Mouse (Mus musculus): ENCODE measurements at regions not wholly inside any gene's neighbourhood (a gene's known extent, or its start where the extent isn't known, plus 50 kb on each side); places are given as distances from the start of the nearest gene placed in this dataset.

GRCm38 (mm10) chr4:131577571-131577970 lies 260.5 kb downstream of the Ptpru start:
- no peak for TF ChIP-seq FLI1 (IDR thresholded peaks at IDR 0.05; ENCODE audit: low read length)
- TF ChIP-seq GATA1 (IDR thresholded peaks at IDR 0.05; ENCODE audit: borderline replicate concordance, low read length): no peak
- Histone ChIP-seq H3K27me3 (replicated peaks) (no peaks in the 10 kb centered on the region), H3K4me1 (no peaks in the 10 kb centered on the region), H3K9me3 (no peaks in the 10 kb centered on the region), H3K4me3 (replicated peaks) (no peak overlapping the region), H3K36me3 (replicated peaks; ENCODE audit: low read length) (no peaks in the 10 kb centered on the region)

DNA sequence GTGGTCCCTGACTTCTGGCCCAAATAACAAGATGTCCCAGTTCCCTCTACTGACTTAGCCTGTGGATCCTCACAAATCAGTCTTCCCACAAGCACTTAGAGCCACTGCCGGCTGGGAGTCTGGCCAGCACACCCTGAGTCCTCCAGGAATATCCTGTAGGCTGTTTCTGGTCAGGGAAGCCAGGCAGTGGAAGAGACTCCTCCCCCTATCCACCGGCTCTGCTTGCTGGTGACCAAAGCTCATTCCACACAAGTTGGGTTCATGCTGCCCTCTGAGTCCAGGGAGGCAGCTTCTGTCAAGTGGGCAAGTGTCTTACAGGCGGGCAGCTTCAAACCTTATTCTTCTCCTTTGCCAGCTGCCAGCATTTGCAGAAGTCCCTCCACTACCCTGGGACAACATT lies 252.1 kb downstream of the Ptpru start:
- Histone ChIP-seq H3K4me3 (replicated peaks) (no peak overlapping the region), H3K36me3 (replicated peaks; ENCODE audit: low read length) (no peaks in the 10 kb centered on the region), H3K4me1 (no peaks in the 10 kb centered on the region), H3K27me3 (replicated peaks) (no peaks in the 10 kb centered on the region), H3K9me3 (peaks cover 3% of the 10 kb centered on the region; the same call in 1 of the 2 replicates)
- no peak for TF ChIP-seq GATA1 (IDR thresholded peaks at IDR 0.05; ENCODE audit: borderline replicate concordance, low read length)
- TF ChIP-seq FLI1 (IDR thresholded peaks at IDR 0.05; ENCODE audit: low read length): no peak

DNA sequence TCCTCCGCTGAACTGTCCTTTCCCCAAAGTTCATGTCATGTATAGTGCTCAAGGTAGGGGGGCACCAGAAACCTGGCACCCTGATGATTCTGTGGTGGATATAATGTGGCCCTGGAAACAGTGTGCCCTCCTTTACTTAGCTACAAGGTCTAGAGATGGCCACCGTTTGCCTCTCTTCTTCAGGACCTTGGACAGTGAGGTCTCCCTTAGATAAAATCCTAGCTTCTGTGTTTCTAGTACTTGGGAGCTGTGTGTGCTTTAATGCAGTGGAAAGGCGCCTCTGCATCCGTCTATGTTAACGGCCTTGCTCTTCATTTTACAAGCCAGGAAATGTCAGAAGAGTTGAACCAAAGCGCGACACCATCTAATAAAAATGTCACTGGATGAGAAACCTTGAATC lies 250.6 kb downstream of the Ptpru start:
- Histone ChIP-seq H3K4me1 (no peaks in the 10 kb centered on the region), H3K36me3 (replicated peaks; ENCODE audit: low read length) (no peaks in the 10 kb centered on the region), H3K9me3 (peaks cover 3% of the 10 kb centered on the region; the same call in 1 of the 2 replicates), H3K27me3 (replicated peaks) (no peaks in the 10 kb centered on the region), H3K4me3 (replicated peaks) (no peak overlapping the region)
- TF ChIP-seq GATA1 (IDR thresholded peaks at IDR 0.05; ENCODE audit: borderline replicate concordance, low read length): no peak
- TF ChIP-seq FLI1 (IDR thresholded peaks at IDR 0.05; ENCODE audit: low read length): no peak

GRCm38 (mm10) chr4:131590136-131590535 lies 248.0 kb downstream of the Ptpru start:
- H3K9me3 ChIP-seq: peaks cover 18% of the 10 kb centered on the region
- TF ChIP-seq FLI1 (IDR thresholded peaks at IDR 0.05; ENCODE audit: low read length) (no peak), GATA1 (IDR thresholded peaks at IDR 0.05; ENCODE audit: borderline replicate concordance, low read length) (no peak)
- H3K36me3 ChIP-seq (replicated peaks; ENCODE audit: low read length): no peaks in the 10 kb centered on the region
- H3K4me1 ChIP-seq: no peaks in the 10 kb centered on the region
- no peaks in the 10 kb centered on the region for H3K27me3 ChIP-seq (replicated peaks)
- H3K4me3 ChIP-seq (replicated peaks): no peak overlapping the region

DNA sequence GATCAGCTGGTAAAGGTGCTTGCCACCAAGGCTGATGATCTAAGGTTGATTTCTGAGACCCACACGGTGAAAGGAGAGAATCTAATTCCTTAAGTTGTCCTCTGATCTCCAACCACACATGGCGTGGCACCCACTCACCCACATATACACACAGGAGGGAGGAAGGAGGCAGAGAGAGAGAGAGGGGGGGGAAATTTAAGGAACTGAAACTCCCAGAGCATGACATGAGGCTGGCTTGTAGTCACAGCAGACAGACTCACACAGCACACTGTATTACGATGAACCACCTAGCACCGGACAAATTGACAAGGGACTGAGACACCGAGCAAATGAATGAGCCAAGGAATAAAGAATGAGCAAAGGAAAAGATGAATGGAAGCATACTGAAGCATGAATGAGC lies 246.6 kb downstream of the Ptpru start:
- Histone ChIP-seq H3K36me3 (replicated peaks; ENCODE audit: low read length) (no peaks in the 10 kb centered on the region), H3K9me3 (peaks cover 19% of the 10 kb centered on the region), H3K4me1 (no peaks in the 10 kb centered on the region), H3K4me3 (replicated peaks) (no peak overlapping the region), H3K27me3 (replicated peaks) (no peaks in the 10 kb centered on the region)
- TF ChIP-seq FLI1 (IDR thresholded peaks at IDR 0.05; ENCODE audit: low read length) (no peak), GATA1 (IDR thresholded peaks at IDR 0.05; ENCODE audit: borderline replicate concordance, low read length) (no peak)

- TF ChIP-seq FLI1 (IDR thresholded peaks at IDR 0.05; ENCODE audit: low read length): no peak
- Histone ChIP-seq H3K27me3 (replicated peaks) (peaks cover 2% of the 10 kb centered on the region), H3K4me3 (replicated peaks) (no peak overlapping the region)
Observed at GRCm38 (mm10) chr4:131597996-131598395, 240.1 kb downstream of the Ptpru start.

DNA sequence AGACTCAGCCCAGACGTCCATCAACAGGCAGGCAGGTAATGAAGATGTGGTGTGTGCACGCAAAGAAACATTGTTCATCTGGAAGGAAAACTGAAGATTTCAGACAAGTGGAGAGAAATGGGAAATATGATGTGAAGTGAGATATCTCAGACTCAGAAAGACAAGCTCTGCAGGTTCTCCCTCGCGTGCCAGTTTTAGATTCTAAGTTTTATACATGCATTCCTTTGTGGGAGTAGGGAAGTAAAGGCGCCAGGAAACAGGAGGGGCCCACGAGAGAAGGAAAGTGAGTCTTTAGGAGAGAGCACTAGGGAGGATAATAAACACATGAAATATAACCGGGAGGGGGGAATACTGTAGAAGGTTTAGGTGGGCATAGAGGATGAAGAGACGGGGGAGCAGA lies 223.7 kb downstream of the Ptpru start:
- H3K4me3 ChIP-seq (replicated peaks): no peak overlapping the region
- no peaks in the 10 kb centered on the region for H3K4me1 ChIP-seq
- no peaks in the 10 kb centered on the region for H3K27me3 ChIP-seq (replicated peaks)
- peaks cover 24% of the 10 kb centered on the region for H3K9me3 ChIP-seq
- TF ChIP-seq FLI1 (IDR thresholded peaks at IDR 0.05; ENCODE audit: low read length) (no peak), GATA1 (IDR thresholded peaks at IDR 0.05; ENCODE audit: borderline replicate concordance, low read length) (no peak)
- H3K36me3 ChIP-seq (replicated peaks; ENCODE audit: low read length): no peaks in the 10 kb centered on the region

More at GRCm38 (mm10) chr4:131597996-131598395, 240.1 kb downstream of the Ptpru start:
- Histone ChIP-seq H3K36me3 (replicated peaks; ENCODE audit: low read length) (no peaks in the 10 kb centered on the region), H3K4me1 (no peaks in the 10 kb centered on the region), H3K9me3 (peaks cover 16% of the 10 kb centered on the region)

DNA sequence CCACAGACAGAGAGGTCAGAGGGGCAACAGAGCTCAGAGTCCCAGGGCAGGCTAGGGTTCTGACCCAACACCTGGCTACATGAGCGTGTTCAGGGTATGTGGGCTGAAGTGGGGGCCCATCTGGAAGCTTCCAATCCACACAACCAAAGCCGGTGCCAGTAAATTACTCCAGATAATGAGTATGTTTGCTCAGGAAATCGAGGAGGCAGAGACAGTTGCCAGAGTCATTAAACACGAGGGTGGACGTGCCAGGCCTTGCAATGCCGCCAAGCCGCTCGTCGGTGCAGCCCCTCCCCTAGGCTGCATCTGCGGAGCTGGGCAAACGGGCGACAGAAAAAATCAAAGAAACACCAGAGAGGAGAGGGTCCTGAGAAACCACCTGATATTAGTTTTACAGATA lies 222.5 kb downstream of the Ptpru start:
- H3K9me3 ChIP-seq: peaks cover 24% of the 10 kb centered on the region
- H3K36me3 ChIP-seq (replicated peaks; ENCODE audit: low read length): no peaks in the 10 kb centered on the region
- no peak overlapping the region for H3K4me3 ChIP-seq (replicated peaks)
- H3K27me3 ChIP-seq (replicated peaks): no peaks in the 10 kb centered on the region
- no peak for TF ChIP-seq FLI1 (IDR thresholded peaks at IDR 0.05; ENCODE audit: low read length)
- TF ChIP-seq GATA1 (IDR thresholded peaks at IDR 0.05; ENCODE audit: borderline replicate concordance, low read length): no peak
- H3K4me1 ChIP-seq: no peaks in the 10 kb centered on the region

DNA sequence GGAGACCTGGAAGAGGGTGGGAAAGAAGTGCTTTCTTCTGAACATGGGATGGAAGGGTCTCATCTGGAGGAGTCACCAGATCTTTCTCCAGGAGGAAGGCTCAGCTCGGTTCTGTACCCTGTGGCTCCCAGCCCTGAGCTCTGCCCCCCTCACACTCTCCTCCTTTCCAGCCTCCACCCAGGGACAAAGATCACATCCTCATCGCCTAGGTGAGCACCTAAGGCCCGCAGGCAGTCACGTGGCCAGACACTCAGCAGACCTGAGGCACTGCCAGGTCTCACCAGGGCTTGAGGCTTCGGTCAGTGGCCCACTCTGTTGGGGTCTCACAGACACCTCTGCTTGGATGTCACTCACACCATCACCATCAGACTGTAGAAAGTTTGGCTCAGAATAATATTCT lies 200.0 kb downstream of the Ptpru start:
- H3K27me3 ChIP-seq (replicated peaks): peaks cover 4% of the 10 kb centered on the region
- TF ChIP-seq FLI1 (IDR thresholded peaks at IDR 0.05; ENCODE audit: low read length) (no peak), GATA1 (IDR thresholded peaks at IDR 0.05; ENCODE audit: borderline replicate concordance, low read length) (no peak)
- no peak overlapping the region for H3K4me3 ChIP-seq (replicated peaks)
- H3K4me1 ChIP-seq: no peaks in the 10 kb centered on the region
- H3K36me3 ChIP-seq (replicated peaks; ENCODE audit: low read length): no peaks in the 10 kb centered on the region
- no peaks in the 10 kb centered on the region for H3K9me3 ChIP-seq

DNA sequence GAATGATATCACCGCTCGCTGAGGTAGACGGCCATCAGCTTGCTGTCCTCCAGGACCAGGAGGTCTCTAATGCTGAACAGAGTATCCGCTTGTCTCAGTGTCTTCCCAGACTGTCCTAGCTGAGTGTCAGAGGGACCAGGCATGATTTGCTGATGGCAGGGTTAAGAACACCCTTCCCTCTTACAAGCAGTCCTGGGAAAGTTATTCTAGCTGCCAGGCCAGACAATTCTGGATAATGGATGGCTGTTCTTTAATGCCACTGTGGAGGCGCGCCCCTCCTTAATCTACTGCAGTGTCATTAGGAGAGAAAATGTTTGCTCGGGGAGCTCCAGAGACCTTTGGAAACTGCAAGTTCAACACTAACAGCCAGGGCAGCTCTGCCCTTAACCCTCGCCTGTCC lies 182.1 kb downstream of the Ptpru start:
- Histone ChIP-seq H3K36me3 (replicated peaks; ENCODE audit: low read length) (no peaks in the 10 kb centered on the region), H3K27me3 (replicated peaks) (no peaks in the 10 kb centered on the region), H3K4me1 (no peaks in the 10 kb centered on the region), H3K4me3 (replicated peaks) (no peak overlapping the region), H3K9me3 (0 out of 2 replicates have a peak, but pooled peaks cover 2% of the 10 kb centered on the region)
- TF ChIP-seq FLI1 (IDR thresholded peaks at IDR 0.05; ENCODE audit: low read length) (no peak), GATA1 (IDR thresholded peaks at IDR 0.05; ENCODE audit: borderline replicate concordance, low read length) (no peak)

DNA sequence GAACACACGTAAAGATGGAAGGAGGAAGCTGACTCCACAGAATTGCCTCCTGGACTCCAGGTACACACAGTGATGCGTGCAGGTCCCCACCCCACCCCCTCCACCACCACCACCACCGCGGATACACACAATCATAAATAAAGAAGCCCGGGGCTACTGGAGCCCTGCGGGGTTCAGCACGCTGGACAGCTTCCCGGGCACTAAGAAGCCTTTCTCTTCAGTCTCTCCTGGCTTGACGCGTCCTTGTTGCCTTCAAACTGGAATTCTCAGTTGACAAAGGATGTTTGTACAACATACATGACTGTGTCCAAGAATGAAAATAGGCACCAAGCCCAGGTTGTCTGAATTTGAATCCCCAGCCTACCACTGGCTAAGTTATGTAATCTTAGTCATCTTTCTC lies 180.2 kb downstream of the Ptpru start:
- H3K9me3 ChIP-seq: no peaks in the 10 kb centered on the region
- no peaks in the 10 kb centered on the region for H3K4me1 ChIP-seq

More for the DNA sequence above, 180.2 kb downstream of the Ptpru start:
- TF ChIP-seq FLI1 (IDR thresholded peaks at IDR 0.05; ENCODE audit: low read length) (no peak), GATA1 (IDR thresholded peaks at IDR 0.05; ENCODE audit: borderline replicate concordance, low read length) (no peak)
- H3K36me3 ChIP-seq (replicated peaks; ENCODE audit: low read length): no peaks in the 10 kb centered on the region
- no peak overlapping the region for H3K4me3 ChIP-seq (replicated peaks)
- H3K27me3 ChIP-seq (replicated peaks): no peaks in the 10 kb centered on the region

Data from megakaryocyte, embryonic 14.5 days (primary cell).